Mouse (Mus musculus): ENCODE data around the gene Col5a1. TPM values are rescaled to one million over a fixed set of nuclear protein-coding genes. Genes with fewer than 3 reads are reported as not detected.
A peak's percentile ranks its signal among the peaks of the same experiment; 100 is the strongest.

The Col5a1 gene
- polyA plus RNA-seq, 1 experiment, result not detected

GRCm38 (mm10) chr2:28064339-28065080 lies 178.3 kb downstream of the Col5a1 start:
- H3K27ac ChIP-seq (ENCODE audit: insufficient read depth, low read depth, low read length), result no peak overlapping the region
- peaks cover 13% of the 10 kb centered on the region for H3K4me1 ChIP-seq (ENCODE audit: control insufficient read depth, insufficient read depth, low read length)
- H3K4me3 ChIP-seq (ENCODE audit: insufficient read depth, low read depth, low read length), result no peak overlapping the region
- TF ChIP-seq CTCF (IDR thresholded peaks at IDR 0.05; ENCODE audit: insufficient read depth, low read depth, low read length) (no peak), POLR2A (IDR thresholded peaks at IDR 0.05; ENCODE audit: insufficient read depth, low read depth, low read length) (no peak)
- 77% methylated on average over 7 of the region's 7 CpGs for WGBS

DNA sequence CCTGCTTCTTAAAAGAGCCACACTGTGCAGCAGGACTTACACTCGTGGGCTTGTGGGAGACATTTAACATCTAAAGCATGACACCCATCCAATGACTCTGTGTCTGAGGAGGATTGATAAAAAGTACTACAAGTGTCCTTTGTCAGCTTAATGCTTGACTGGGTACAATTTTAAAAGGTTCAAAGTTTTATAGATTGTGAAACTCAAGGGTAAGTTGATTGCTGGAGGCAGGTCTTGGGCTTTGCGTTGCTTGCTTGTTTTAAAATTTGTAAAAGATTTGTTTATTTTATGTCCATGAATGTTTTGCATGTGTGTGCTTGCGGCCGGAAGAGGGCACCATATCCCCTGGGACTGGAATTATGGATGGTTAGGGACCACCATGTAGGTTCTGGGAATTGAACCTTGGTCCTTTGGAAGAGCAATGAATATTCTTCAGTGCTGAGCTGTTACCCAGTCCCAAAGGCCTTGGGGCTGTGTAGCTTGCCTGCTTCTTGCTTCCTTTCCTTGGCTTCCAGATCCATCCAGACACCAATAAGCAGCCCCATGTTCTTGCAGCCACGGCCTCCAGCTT lies 178.9 kb downstream of the Col5a1 start:
- whole genome bisulfite sequencing, result 95% methylated on average over 5 of the region's 5 CpGs
- no peak for TF ChIP-seq POLR2A (IDR thresholded peaks at IDR 0.05; ENCODE audit: insufficient read depth, low read depth, low read length)
- TF ChIP-seq CTCF (IDR thresholded peaks at IDR 0.05; ENCODE audit: insufficient read depth, low read depth, low read length), result no peak
- no peak overlapping the region for H3K27ac ChIP-seq (ENCODE audit: insufficient read depth, low read depth, low read length)
- H3K4me3 ChIP-seq (ENCODE audit: insufficient read depth, low read depth, low read length), result no peak overlapping the region
- H3K4me1 ChIP-seq (ENCODE audit: control insufficient read depth, insufficient read depth, low read length), result peaks cover 13% of the 10 kb centered on the region

DNA sequence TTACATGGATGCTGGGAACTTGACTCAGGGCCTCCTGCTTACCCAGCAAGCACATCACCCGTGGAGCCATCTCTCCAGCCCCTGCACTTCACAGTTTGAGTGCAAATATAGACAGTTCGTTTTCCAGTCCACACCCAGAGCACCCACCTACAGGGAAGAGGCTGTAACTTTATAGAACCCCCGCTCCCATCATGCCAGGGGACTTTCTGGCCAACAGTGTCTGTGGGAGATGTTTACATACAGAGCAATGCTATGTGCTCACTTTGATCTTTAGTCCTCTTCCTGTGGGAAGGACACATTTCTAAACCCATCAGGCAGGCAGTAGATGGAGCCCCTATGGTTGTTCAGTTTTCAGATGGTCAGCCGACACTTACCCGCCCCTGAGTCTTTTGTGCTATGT lies 180.5 kb downstream of the Col5a1 start:
- Histone ChIP-seq H3K4me3 (ENCODE audit: insufficient read depth, low read depth, low read length) (no peak overlapping the region), H3K4me1 (ENCODE audit: control insufficient read depth, insufficient read depth, low read length) (peaks cover 13% of the 10 kb centered on the region), H3K27ac (ENCODE audit: insufficient read depth, low read depth, low read length) (no peak overlapping the region)
- WGBS, result 83% methylated on average over 5 of the region's 5 CpGs
- TF ChIP-seq CTCF (IDR thresholded peaks at IDR 0.05; ENCODE audit: insufficient read depth, low read depth, low read length), result no peak

DNA sequence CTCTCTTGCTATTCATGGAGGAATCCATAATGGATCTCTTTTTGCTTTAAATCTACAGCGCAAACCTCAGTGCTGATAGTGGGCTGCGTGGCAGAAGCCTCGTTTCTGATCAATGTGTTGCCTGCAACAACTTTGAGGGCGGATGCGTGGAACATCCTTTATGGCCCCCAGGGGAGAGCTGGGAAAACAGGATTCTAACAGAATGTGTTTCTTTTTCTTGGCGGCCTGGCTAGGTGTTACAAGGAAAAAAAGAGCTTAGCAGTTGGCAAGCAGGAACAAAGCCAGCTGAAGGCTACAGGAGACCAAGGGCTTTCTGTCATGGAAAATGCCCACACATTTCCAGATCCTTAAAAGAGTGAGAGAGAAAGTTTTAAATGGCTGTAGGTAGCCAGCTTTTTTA lies 180.9 kb downstream of the Col5a1 start:
- H3K4me3 ChIP-seq (ENCODE audit: insufficient read depth, low read depth, low read length), result no peak overlapping the region
- peaks cover 13% of the 10 kb centered on the region for H3K4me1 ChIP-seq (ENCODE audit: control insufficient read depth, insufficient read depth, low read length)
- no peak for TF ChIP-seq POLR2A (IDR thresholded peaks at IDR 0.05; ENCODE audit: insufficient read depth, low read depth, low read length)
- H3K27ac ChIP-seq (ENCODE audit: insufficient read depth, low read depth, low read length), result no peak overlapping the region
- 65% methylated on average over 6 of the region's 6 CpGs for whole genome bisulfite sequencing

DNA sequence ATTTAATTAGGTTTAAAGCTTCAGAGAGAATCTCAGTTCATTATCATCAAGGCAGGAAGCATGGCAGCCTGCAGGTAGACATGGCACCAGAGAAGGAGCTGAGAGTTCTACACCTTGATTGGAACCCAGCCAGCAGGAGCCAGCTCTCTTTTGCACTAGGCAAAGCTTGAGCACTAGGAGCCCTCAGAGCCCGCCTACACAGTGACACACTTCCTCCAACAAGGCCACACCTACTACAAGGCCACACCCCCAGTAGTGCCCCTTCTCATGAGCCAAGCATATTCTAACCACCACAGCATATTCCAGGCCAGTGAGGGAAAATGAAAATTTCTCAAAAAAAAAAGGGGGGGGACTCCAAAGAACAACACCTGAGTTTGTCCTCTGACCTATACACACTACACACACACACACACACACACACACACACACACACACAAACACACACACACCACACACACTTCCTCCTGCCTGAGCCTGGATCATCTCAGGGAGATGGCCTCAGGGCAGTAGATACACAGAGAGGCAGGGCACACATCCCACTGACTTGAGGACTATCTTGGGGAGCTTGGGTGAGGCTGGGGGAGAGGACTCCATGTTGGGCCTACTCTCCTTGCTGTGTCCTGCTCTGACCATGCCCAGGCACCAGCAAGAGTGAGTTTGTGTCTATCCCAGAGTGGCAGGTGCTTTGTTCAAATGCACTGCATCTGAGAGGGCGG lies 181.8 kb downstream of the Col5a1 start:
- TF ChIP-seq CTCF (IDR thresholded peaks at IDR 0.05; ENCODE audit: insufficient read depth, low read depth, low read length) (no peak), POLR2A (IDR thresholded peaks at IDR 0.05; ENCODE audit: insufficient read depth, low read depth, low read length) (no peak)
- Histone ChIP-seq H3K27ac (ENCODE audit: insufficient read depth, low read depth, low read length) (no peak overlapping the region; the same call in 1 of the 2 replicates), H3K4me3 (ENCODE audit: insufficient read depth, low read depth, low read length) (no peak overlapping the region), H3K4me1 (ENCODE audit: control insufficient read depth, insufficient read depth, low read length) (peaks cover 13% of the 10 kb centered on the region)
- WGBS, result 64% methylated on average over 2 of the region's 2 CpGs

- H3K27ac ChIP-seq (ENCODE audit: insufficient read depth, low read depth, low read length), result peak overlapping the region; percentile 43; the same call in 1 of the 2 replicates
- TF ChIP-seq CTCF (IDR thresholded peaks at IDR 0.05; ENCODE audit: insufficient read depth, low read depth, low read length) (no peak), POLR2A (IDR thresholded peaks at IDR 0.05; ENCODE audit: insufficient read depth, low read depth, low read length) (no peak)
- WGBS, result 12% methylated on average over 9 of the region's 9 CpGs
- peaks cover 13% of the 10 kb centered on the region for H3K4me1 ChIP-seq (ENCODE audit: control insufficient read depth, insufficient read depth, low read length)
- H3K4me3 ChIP-seq (ENCODE audit: insufficient read depth, low read depth, low read length), result no peak overlapping the region
These were observed 182.3 kb downstream of the Col5a1 start for GRCm38 (mm10) chr2:28068537-28068878.

DNA sequence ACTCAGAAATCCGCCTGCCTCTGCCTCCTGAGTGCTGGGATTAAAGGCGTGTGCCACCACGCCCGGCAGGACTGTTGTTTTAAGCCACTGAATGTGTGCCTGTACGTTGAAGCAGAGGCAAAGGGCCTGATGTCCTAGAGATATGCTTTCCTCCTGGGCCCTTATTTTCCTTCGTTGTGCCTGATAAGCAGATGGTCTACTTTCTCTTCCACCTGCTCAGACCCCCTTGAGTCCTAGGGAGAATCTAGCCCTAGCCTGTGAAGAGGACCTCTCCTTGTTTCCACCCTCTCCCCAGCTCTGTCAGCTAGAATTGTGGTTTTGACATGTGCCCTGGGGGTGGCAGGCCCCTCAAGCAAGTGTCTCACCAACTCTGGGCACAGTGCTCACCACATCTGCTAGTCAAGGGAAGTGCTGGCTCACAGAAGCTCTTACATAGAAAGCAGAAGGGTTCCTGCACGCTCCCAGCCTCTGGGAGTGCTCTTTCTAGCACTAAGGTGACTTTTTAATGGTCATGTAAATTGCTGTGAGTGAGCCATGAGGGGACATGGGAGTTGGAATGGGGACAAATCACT lies 189.5 kb downstream of the Col5a1 start:
- Histone ChIP-seq H3K4me3 (ENCODE audit: insufficient read depth, low read depth, low read length) (no peak overlapping the region), H3K27ac (ENCODE audit: insufficient read depth, low read depth, low read length) (no peak overlapping the region), H3K4me1 (ENCODE audit: control insufficient read depth, insufficient read depth, low read length) (no peaks in the 10 kb centered on the region)
- WGBS, result 94% methylated on average over 7 of the region's 7 CpGs
- no peak for TF ChIP-seq CTCF (IDR thresholded peaks at IDR 0.05; ENCODE audit: insufficient read depth, low read depth, low read length)
- no peak for TF ChIP-seq POLR2A (IDR thresholded peaks at IDR 0.05; ENCODE audit: insufficient read depth, low read depth, low read length)

DNA sequence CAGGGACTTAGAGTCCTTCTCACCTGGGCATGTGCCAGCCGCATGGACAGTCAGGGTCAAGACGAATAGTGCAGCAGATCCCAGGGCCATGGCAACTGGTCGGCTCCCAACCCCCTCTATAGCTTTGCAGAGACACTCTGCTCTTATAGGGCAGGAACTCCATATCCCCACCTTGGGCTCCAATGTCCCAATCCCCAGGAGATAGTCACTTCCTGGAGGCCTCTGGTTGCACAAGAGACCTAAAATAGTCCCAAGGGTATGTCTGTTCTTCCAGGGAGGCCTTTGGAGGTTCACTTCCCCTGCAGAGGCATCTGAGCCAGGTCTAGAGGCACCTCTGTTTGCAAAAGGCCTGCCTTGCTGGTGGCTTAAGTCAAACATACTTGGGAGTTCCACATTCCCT lies 198.5 kb downstream of the Col5a1 start, which contains the start of gene Fcnb:
Gene Fcnb, minus strand, starts transcription at position 118 of the 400 bp plus-strand sequence.
- H3K27ac ChIP-seq (ENCODE audit: insufficient read depth, low read depth, low read length), result no peak within 1 kb of the TSS
- 94% methylated on average over 3 of the region's 3 CpGs for WGBS
- TF ChIP-seq POLR2A (IDR thresholded peaks at IDR 0.05; ENCODE audit: insufficient read depth, low read depth, low read length) (no peak), CTCF (IDR thresholded peaks at IDR 0.05; ENCODE audit: insufficient read depth, low read depth, low read length) (no peak)

GRCm38 (mm10) chr2:28086112-28086511 lies 199.9 kb downstream of the Col5a1 start:
- H3K4me1 ChIP-seq (ENCODE audit: control insufficient read depth, insufficient read depth, low read length), result no peaks in the 10 kb centered on the region
- TF ChIP-seq POLR2A (IDR thresholded peaks at IDR 0.05; ENCODE audit: insufficient read depth, low read depth, low read length) (no peak), CTCF (IDR thresholded peaks at IDR 0.05; ENCODE audit: insufficient read depth, low read depth, low read length) (no peak)
- no peak overlapping the region for H3K4me3 ChIP-seq (ENCODE audit: insufficient read depth, low read depth, low read length)
- no peak overlapping the region for H3K27ac ChIP-seq (ENCODE audit: insufficient read depth, low read depth, low read length)
- WGBS, result 80% methylated on average over 10 of the region's 10 CpGs

More for the DNA sequence above, 198.5 kb downstream of the Col5a1 start, which contains the start of gene Fcnb:
- Histone ChIP-seq H3K4me3 (ENCODE audit: insufficient read depth, low read depth, low read length) (no peak within 1 kb of the TSS), H3K4me1 (ENCODE audit: control insufficient read depth, insufficient read depth, low read length) (no peaks in the 10 kb centered on the region)

Data from olfactory bulb, adult 2 months (tissue).